Mouse (Mus musculus) CH12F3 (cell line): Measurements from ENCODE around the gene Saa4.
"Not testable (repeated sequence)": the region's sequence is repeated elsewhere in the genome, so short reads cannot be mapped to it uniquely, and the experiment has no call there.

Source experiments
- in situ Hi-C: fragments of 300-500 bp; cut with MboI; formaldehyde crosslinking; loops from 2 replicates; pipeline ENCODE4 v1.14.3; 2020; ENCODE audit warnings: low sequenced_read_pairs

The Saa4 gene

DNA sequence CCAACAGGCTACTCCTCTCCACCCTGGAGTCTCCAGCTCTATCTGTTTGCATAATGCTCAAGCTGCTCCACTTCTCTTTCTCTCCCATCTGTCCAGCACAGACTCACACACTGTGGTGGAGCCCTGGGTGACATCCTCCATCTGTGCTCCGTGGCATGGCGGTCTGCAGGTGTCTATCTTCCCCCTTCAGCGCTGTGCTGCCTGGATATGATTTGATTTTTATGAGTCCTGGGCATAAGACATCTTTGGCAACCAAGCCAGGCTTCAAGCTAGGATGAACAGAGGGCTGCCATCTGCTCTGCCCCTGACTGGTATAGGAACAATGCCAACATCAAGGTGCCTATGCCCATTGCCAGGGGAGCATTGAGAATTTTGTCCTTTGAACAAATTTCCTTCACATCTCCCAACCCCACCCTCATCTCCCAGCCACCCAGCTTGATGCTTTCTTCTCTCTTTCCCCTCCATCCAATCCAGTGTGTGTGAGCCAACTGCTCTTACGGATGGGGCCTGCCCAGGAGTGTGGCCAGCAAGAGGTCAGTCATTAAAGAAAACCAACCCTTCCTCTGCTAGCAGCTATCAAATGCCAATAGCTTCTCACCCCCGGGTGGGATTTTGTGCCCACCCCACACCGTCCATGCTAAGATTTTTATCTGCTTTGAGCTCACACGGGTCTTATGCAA, 13.7 kb downstream of the Saa4 start:
- in situ Hi-C loops = loop anchor here (10.0 kb wide), 1 partner anchor 46 kb away; no protein-coding TSS in a partner anchor

DNA sequence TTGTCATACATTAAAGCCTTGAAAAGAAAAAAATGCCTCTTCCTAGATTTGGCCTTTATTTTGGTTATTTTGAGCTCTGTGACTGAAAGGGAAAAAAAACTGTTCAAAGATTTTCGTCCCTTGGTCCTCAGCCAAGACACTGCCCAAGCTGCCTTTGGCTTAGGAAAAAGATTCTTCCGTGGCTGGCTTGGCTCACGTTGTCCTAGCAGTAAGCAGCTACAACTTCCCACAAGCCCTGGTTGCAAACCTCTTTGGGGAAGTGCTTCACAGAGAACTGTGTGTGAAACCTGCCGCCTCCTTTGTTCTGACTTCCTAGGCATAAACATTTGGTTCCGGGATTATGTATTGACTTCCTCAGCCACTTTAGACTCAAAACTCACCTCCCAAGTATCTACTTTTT, 15.5 kb downstream of the Saa4 start:
- in situ Hi-C loops = loop anchor here (10.0 kb wide), 1 partner anchor 48 kb away; no protein-coding TSS in a partner anchor

DNA sequence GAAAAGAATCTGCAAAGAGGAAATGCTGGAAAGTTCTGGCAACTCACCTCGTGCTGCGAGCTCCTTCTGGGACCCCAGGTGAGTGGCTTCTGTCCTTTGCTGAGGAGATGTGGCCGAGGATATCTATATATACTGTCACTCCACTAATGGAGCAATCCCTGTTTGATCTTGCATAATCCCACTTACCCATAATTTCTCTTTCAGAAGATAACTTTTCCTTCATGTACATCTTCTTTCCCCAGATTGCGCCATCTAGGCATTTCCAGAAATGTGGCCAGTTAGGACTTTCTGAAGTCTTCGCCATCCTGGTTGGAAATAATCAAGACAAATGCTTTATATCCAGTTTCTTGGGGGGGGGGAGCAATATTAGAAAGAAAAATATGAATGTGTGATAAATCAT, 16.8 kb downstream of the Saa4 start, which contains the start of gene Saa3:
TSS of gene Saa3 (minus strand) at position 101 of the 400 bp plus-strand sequence.
- in situ Hi-C loops = loop anchor here (10.0 kb wide), 1 partner anchor 49 kb away; no protein-coding TSS in a partner anchor

DNA sequence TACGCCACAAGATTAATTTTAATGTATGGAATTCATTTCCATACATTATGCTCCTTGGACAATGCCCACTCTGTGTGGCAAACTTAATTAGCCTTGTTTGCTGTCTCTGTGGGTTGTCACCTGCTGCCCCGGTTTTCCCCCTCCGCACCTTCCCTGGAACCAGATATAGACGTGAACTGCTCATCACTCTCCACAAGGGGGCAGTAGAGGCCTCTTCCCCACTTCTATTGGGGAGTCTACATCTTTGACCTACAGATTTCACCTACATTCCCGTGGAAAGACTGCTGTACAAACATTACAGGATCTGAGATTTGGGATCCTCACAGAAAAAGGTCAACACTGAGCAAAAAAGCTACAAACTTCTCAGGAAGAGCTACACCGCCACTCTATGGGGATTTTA, 17.9 kb downstream of the Saa4 start:
- in situ Hi-C loops = loop anchor here (10.0 kb wide), 1 partner anchor 50 kb away; no protein-coding TSS in a partner anchor

DNA sequence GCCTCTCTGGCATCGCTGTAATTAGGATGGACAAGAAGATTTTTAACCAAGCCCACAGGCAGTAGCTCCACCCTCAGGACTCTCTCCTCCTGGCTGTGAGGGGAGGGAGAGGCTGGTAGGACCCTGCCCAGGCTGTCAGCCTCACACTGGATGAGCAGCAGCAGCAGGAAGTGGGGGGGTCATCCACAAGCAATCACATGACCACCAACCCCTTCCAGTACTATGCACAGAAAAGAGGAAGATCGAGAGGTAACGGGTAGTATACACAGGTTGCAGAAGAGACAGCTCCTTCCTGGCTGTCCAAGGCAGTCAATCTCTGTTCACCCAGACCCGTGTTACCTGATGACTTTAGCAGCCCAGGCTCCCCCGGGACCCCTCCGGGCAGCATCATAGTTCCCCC, 20.2 kb downstream of the Saa4 start:
- in situ Hi-C loops = loop anchor here (10.0 kb wide), 1 partner anchor 53 kb away; no protein-coding TSS in a partner anchor

DNA sequence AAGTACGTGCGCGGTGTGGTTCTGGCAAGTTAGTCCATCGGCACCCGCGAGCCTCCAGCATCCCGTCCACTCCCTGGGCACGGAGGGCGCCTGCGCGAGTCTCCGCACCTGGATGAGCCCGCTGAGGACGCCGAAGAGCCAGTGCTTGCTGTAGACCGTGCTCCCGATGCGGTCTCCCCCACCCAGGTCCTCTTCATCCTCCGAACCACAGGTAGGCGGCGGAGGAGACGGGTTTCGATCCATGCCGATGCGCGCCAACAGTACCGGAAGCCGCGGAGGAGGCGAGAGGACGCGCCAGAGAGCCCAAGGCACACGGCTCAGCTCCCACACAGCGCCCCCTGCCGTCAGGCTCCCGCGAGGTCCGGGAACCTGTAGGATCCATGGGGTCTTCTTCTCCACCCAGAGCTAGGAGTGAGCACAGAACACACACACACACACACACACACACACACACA, 22.0 kb downstream of the Saa4 start, which contains the start of gene Saal1:
TSS of gene Saal1 (minus strand) at position 291 of the 455 bp plus-strand sequence.
- in situ Hi-C loops = loop anchor here (10.0 kb wide), 1 partner anchor 54 kb away; no protein-coding TSS in a partner anchor

DNA sequence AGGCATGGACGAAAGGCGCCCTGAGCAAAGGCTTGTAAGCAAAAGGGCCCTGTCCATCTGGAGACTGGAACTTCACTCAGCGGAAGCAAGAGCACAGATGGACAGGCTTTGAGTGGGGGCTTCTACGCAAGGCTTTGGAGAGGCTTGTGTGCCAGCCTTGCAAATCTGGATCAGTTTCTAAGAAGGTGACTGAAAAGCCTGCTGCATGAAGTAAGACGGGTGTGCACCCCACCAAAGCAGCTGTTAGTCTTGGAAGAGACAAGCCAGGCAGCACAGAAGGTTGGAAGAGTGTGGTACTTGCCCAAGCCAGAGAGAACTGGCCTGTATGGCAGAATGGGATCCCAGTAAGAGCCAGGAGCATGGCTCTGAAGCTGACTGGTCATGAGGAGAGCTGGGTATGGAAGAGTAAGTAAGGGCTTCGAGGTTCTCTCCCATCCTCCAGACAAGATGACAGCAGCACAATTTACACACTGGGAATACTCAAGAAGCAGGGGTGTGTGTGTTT, 31.8 kb downstream of the Saa4 start:
- in situ Hi-C loops = no loop called here

DNA sequence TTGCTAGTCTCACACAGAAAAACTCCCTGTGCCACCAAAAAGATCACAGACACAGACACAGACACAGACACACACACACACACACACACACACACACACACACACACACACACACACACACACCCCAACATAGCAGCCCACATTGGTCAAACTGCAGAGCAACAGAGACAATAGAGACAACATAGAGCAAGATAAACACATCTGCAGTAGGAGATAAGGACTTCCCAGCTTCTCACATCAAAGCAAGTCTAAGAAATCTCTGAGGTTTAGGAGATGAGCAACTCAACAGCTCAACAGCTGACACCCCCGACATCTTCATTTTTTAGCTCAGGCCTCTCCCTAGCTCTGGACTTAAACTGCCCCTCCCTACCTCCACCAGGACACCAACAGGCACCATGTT, 35.6 kb downstream of the Saa4 start:
- in situ Hi-C loops = no loop called here

DNA sequence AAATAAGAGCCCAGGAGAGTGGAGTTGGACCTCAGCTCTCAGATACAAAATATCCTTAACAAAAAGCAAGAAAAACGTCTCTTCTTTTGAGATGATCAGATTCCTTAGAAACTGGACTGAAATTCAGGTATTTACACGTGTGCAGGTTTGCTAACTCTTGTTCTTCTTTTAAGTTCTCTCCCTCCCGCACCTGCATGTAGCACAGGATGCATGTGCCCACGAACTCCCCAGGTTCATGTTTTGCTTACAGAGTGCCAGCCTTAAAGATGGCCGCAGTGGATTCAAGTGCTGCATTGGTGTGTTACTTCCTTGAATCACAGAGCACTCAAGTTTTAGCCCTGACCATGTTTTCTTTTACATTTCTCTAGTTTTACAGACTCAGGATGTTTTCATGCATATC, 45.6 kb downstream of the Saa4 start:
- in situ Hi-C loops = no loop called here

DNA sequence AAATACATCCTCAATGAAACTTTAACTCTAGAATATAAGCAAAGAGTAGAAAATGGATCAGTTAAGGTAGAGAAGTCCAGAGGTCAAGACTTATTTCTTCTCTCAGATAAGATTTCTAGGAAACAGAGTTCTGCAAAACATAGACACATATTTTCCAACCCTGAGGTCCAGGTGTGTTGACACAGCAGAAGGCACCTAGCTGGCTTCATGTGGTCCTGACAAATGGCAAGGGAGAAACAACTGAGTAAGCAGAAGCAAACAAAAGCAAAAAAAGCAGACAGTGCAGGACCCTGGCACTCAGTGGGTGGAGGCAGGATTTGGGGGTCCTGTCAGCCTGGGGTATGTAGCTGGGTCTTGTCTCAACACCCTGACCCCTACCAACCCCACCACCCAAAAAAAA, 51.7 kb downstream of the Saa4 start:
- in situ Hi-C loops = no loop called here

DNA sequence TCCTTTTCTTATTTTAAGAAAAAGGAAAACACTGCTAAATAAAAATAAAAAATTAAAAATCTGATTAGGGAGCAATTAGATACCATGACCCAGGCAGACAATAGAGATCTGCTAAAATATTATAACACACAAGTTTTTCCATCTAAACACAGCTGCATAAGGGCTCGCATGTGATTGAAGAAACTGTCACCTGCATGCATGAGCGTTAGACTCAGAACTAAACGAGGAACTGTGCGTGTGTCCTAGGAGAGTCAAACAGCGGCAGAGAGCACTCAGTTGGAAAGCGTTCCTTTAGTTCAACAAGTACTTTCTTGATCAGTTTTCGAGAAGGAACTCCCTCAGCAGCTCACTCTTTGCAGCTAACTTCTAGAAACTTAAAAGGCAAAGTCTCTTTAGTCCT, 53.4 kb downstream of the Saa4 start:
- in situ Hi-C loops = not testable (repeated sequence)

DNA sequence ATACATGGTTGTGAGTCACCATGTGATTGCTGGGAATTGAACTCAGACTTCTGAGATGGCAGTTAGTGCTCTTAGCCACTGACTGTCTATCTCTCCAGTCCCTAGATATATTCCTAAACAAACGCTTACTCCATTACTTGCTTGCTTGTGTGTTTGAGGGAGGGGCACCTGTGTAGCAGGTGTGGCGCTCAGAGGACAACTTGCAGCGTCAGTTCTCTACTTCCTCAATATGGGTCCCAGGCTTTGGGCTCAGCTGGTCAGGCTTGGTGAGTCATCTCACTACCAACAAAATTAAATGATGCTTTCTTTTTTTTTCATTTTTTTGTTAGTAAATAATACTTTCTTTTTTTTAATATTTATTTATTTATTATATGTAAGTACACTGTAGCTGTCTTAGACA, 54.0 kb downstream of the Saa4 start:
- in situ Hi-C loops = no loop called here
